Mouse (Mus musculus) forebrain, embryonic 13.5 days (tissue): ENCODE results near the gene Stx1a. TPM values are rescaled to one million over a fixed set of nuclear protein-coding genes. Genes with fewer than 3 reads are reported as not detected.

ENCODE experiments used
- ATAC-seq: fragments of 200-750 bp; cut with Nextera tagmentation; 2 replicates; pipeline ENCODE4 v1.8.0; 2017
- H3K27ac ChIP-seq: fragments of 300-500 bp; sonication (generic); 2 replicates; pipeline ENCODE4 v1.5.1; 2015; ENCODE audit warnings: inconsistent platforms, mild to moderate bottlenecking, moderate library complexity
- H3K27me3 ChIP-seq: fragments of 300-500 bp; sonication (generic); 2 replicates; pipeline ENCODE4 v1.6.1; 2015; ENCODE audit warnings: mild to moderate bottlenecking, inconsistent platforms
- H3K36me3 ChIP-seq: fragments of 300-500 bp; sonication (generic); 2 replicates; pipeline ENCODE4 v1.6.1; 2015; ENCODE audit warnings: mild to moderate bottlenecking, inconsistent platforms; ENCODE audit not compliant: poor library complexity, severe bottlenecking
- H3K4me1 ChIP-seq: fragments of 300-500 bp; sonication (generic); 2 replicates; pipeline ENCODE4 v1.6.1; 2015; ENCODE audit warnings: inconsistent platforms
- H3K4me2 ChIP-seq: fragments of 300-500 bp; sonication (generic); 2 replicates; pipeline ENCODE4 v1.6.1; 2015; ENCODE audit warnings: inconsistent platforms, mild to moderate bottlenecking, moderate library complexity
- H3K4me3 ChIP-seq: fragments of 300-500 bp; sonication (generic); 2 replicates; pipeline ENCODE4 v1.5.1; 2015; ENCODE audit warnings: mild to moderate bottlenecking, inconsistent platforms
- H3K9ac ChIP-seq: fragments of 300-500 bp; sonication (generic); 2 replicates; pipeline ENCODE4 v1.6.1; 2015; ENCODE audit warnings: mild to moderate bottlenecking, inconsistent platforms
- H3K9me3 ChIP-seq: fragments of 300-500 bp; sonication (generic); replicated peaks from 2 replicates; pipeline ENCODE4 v1.6.1; 2016; ENCODE audit warnings: inconsistent platforms
- WGBS: fragments of 180-500 bp; shearing (Covaris S2); methylation state at CpG from one replicate; pipeline ENCODE4 v1.1.7; 2015; 5-methylcytosine and 5-hydroxymethylcytosine counted together
- polyA plus RNA-seq: library from polyadenylated mRNA; unstranded; fragments of >200 nt; fragmentation: Nextera tagmentation; extraction: Ambion mirVana; gene quantifications from 2 replicates; pipeline ENCODE4 v1.2.1, GENCODE M21; 2015

Gene Stx1a
- polyA plus RNA-seq, 1 experiment from 2014 or later: 34.1 TPM

- Histone ChIP-seq H3K9me3 (no peaks in the 10 kb centered on the region), H3K36me3 (no peaks in the 10 kb centered on the region), H3K27me3 (peaks cover 59% of the 10 kb centered on the region), H3K4me2 (peak overlapping the region; percentile 51), H3K4me1 (peaks cover 18% of the 10 kb centered on the region), H3K27ac (no peak overlapping the region), H3K9ac (peak overlapping the region; percentile 48), H3K4me3 (peak overlapping the region; percentile 32)
- ATAC-seq: peak; percentile 58; the same call in 1 of the 2 replicates
- 4% methylated on average over 79 of the region's 79 CpGs for WGBS
Observed at GRCm38 (mm10) chr5:134986298-134987268, 36.7 kb upstream of the Stx1a start.

GRCm38 (mm10) chr5:134989166-134989565 is 34.1 kb upstream of the Stx1a start:
- H3K27ac ChIP-seq: no peak overlapping the region
- no peaks in the 10 kb centered on the region for H3K9me3 ChIP-seq
- peaks cover 13% of the 10 kb centered on the region for H3K4me1 ChIP-seq
- WGBS: 81% methylated on average over 11 of the region's 11 CpGs
- no peak overlapping the region for H3K4me2 ChIP-seq
- peaks cover 59% of the 10 kb centered on the region for H3K27me3 ChIP-seq
- H3K9ac ChIP-seq: no peak overlapping the region
- H3K36me3 ChIP-seq: no peaks in the 10 kb centered on the region
- no peak for ATAC-seq
- H3K4me3 ChIP-seq: no peak overlapping the region

- peaks cover 54% of the 10 kb centered on the region for H3K27me3 ChIP-seq
- H3K27ac ChIP-seq: no peak overlapping the region
- peaks cover 13% of the 10 kb centered on the region for H3K4me1 ChIP-seq
- no peak for ATAC-seq
- no peaks in the 10 kb centered on the region for H3K36me3 ChIP-seq
- no peak overlapping the region for H3K4me3 ChIP-seq
- no peaks in the 10 kb centered on the region for H3K9me3 ChIP-seq
- 79% methylated on average over 6 of the region's 6 CpGs for WGBS
- no peak overlapping the region for H3K9ac ChIP-seq
- H3K4me2 ChIP-seq: no peak overlapping the region
Observed at GRCm38 (mm10) chr5:134989741-134990140, 33.5 kb upstream of the Stx1a start.

DNA sequence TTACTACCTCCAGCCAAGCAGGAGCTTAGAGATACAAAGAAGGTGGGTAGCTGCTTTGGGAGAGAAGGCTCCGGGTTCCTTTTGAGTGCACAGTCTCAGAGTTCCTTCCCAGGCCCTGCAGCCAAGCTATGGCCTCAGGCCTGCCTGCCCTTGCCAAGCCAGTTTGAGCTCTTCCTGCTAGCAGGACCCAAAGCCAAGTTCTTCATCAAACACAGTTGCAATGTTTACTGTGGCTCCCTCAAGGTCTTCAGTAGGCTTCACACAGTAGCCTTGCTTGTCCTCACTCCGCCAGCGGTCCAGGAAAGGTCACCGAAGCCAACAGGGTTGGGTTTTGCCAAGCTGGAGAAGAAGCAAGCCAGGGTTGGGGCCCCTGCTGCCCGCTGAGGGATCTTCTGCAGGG is 30.7 kb upstream of the Stx1a start:
- Histone ChIP-seq H3K27me3 (peaks cover 26% of the 10 kb centered on the region), H3K4me3 (no peak overlapping the region), H3K4me1 (no peaks in the 10 kb centered on the region), H3K27ac (no peak overlapping the region), H3K36me3 (no peaks in the 10 kb centered on the region), H3K4me2 (no peak overlapping the region), H3K9me3 (no peaks in the 10 kb centered on the region), H3K9ac (no peak overlapping the region)
- ATAC-seq: no peak
- WGBS: 94% methylated on average over 5 of the region's 5 CpGs

GRCm38 (mm10) chr5:134998359-134998758 is 24.9 kb upstream of the Stx1a start:
- no peak overlapping the region for H3K4me3 ChIP-seq
- no peaks in the 10 kb centered on the region for H3K9me3 ChIP-seq
- no peak for ATAC-seq
- no peaks in the 10 kb centered on the region for H3K27me3 ChIP-seq
- no peaks in the 10 kb centered on the region for H3K36me3 ChIP-seq
- no peak overlapping the region for H3K4me2 ChIP-seq
- H3K4me1 ChIP-seq: peaks cover 10% of the 10 kb centered on the region
- no peak overlapping the region for H3K9ac ChIP-seq
- H3K27ac ChIP-seq: no peak overlapping the region
- 82% methylated on average over 6 of the region's 6 CpGs for WGBS

DNA sequence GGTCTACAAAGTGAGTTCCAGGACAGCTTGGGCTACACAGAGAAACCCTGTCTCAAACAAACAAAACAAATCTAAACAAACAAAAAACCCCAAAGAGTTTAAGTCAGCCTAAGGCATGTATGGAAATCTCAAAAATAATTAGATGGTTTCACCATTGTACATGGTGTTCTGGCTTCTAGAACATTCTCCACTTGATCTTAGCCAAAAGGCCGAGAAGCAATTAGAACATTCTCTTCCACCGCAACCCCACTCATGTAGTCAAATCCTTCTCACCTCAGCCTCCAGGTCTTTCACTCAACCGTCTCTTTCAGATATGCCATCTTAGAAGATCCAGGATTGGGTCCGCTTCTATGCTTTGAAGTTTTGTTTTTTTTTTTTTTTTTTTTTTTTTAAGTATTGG is 23.5 kb upstream of the Stx1a start:
- Histone ChIP-seq H3K36me3 (no peaks in the 10 kb centered on the region), H3K27ac (no peak overlapping the region), H3K4me2 (no peak overlapping the region), H3K27me3 (no peaks in the 10 kb centered on the region), H3K4me3 (no peak overlapping the region), H3K9ac (no peak overlapping the region), H3K9me3 (no peaks in the 10 kb centered on the region), H3K4me1 (peaks cover 10% of the 10 kb centered on the region)
- no peak for ATAC-seq
- WGBS: 94% methylated on average over 4 of the region's 4 CpGs

- ATAC-seq: peak; percentile 38; the same call in 1 of the 2 replicates
- Histone ChIP-seq H3K9ac (no peak overlapping the region), H3K27me3 (no peaks in the 10 kb centered on the region), H3K9me3 (no peaks in the 10 kb centered on the region), H3K36me3 (no peaks in the 10 kb centered on the region), H3K27ac (peak overlapping the region; percentile 54), H3K4me2 (peak overlapping the region; percentile 42; the same call in 1 of the 2 replicates), H3K4me1 (peaks cover 10% of the 10 kb centered on the region), H3K4me3 (no peak overlapping the region)
- WGBS: 41% methylated on average over 16 of the region's 16 CpGs
Observed at GRCm38 (mm10) chr5:135000751-135001150, 22.5 kb upstream of the Stx1a start.

GRCm38 (mm10) chr5:135001309-135001708 is 22.0 kb upstream of the Stx1a start:
- H3K9me3 ChIP-seq: no peaks in the 10 kb centered on the region
- H3K4me3 ChIP-seq: no peak overlapping the region; the same call in 1 of the 2 replicates
- peak overlapping the region; percentile 34; the same call in 1 of the 2 replicates for H3K9ac ChIP-seq
- ATAC-seq: peak; percentile 66; the same call in 1 of the 2 replicates
- H3K4me2 ChIP-seq: peak overlapping the region; percentile 42
- peaks cover 10% of the 10 kb centered on the region for H3K4me1 ChIP-seq
- no peaks in the 10 kb centered on the region for H3K36me3 ChIP-seq
- H3K27me3 ChIP-seq: no peaks in the 10 kb centered on the region
- peak overlapping the region; percentile 54 for H3K27ac ChIP-seq
- 2% methylated on average over 13 of the region's 14 CpGs for WGBS

DNA sequence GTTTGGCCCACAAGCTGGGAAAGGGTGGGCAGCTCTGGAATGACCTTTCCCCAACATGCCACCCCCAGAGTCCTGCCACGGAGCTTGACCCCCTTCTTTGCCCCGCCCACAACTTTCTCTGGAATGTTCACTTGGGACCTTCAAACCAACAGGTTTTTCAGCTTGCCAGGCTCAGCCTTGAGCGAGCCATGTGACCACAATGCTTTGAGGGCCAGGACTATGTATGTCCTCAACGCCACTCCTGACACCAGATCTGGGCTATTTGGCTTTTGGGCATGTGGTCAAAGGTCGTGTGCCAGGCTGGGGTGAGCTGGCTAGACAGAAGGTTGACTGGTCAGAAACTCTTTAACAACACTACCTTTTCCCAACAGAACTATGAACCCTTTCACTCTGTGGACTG is 21.1 kb upstream of the Stx1a start:
- Histone ChIP-seq H3K4me2 (no peak overlapping the region), H3K36me3 (no peaks in the 10 kb centered on the region), H3K27me3 (no peaks in the 10 kb centered on the region), H3K9ac (no peak overlapping the region), H3K27ac (no peak overlapping the region), H3K4me3 (no peak overlapping the region), H3K4me1 (peaks cover 10% of the 10 kb centered on the region), H3K9me3 (no peaks in the 10 kb centered on the region)
- WGBS: 80% methylated on average over 5 of the region's 5 CpGs
- no peak for ATAC-seq

- ATAC-seq: no peak
- Histone ChIP-seq H3K9me3 (no peaks in the 10 kb centered on the region), H3K27me3 (0 out of 2 replicates have a peak, but pooled peaks cover 8% of the 10 kb centered on the region), H3K9ac (peak overlapping the region; percentile 78), H3K4me3 (peak overlapping the region; percentile 60), H3K36me3 (no peaks in the 10 kb centered on the region), H3K4me1 (peaks cover 36% of the 10 kb centered on the region), H3K4me2 (peak overlapping the region; percentile 73), H3K27ac (peak overlapping the region; percentile 96)
- 30% methylated on average over 16 of the region's 16 CpGs for WGBS
Observed at GRCm38 (mm10) chr5:135007802-135008571, 15.3 kb upstream of the Stx1a start.

GRCm38 (mm10) chr5:135008671-135009589 is 14.4 kb upstream of the Stx1a start, which contains the start of gene Abhd11:
TSS of gene Abhd11 (plus strand) at chr5:135009152.
- WGBS: under 1% methylated on average over 52 of the region's 52 CpGs
- Histone ChIP-seq H3K27me3 (0 out of 2 replicates have a peak, but pooled peaks cover 8% of the 10 kb centered on the region), H3K4me3 (peak within 1 kb of the TSS; percentile 60), H3K9ac (peak within 1 kb of the TSS; percentile 78), H3K4me1 (peaks cover 36% of the 10 kb centered on the region), H3K27ac (peak within 1 kb of the TSS; percentile 96), H3K36me3 (no peaks in the 10 kb centered on the region), H3K4me2 (peak within 1 kb of the TSS; percentile 73), H3K9me3 (no peaks in the 10 kb centered on the region)
- peak; percentile 91 for ATAC-seq
